25 mouse cellular contexts compared by ENCODE assay signal in the genomic region with DNA sequence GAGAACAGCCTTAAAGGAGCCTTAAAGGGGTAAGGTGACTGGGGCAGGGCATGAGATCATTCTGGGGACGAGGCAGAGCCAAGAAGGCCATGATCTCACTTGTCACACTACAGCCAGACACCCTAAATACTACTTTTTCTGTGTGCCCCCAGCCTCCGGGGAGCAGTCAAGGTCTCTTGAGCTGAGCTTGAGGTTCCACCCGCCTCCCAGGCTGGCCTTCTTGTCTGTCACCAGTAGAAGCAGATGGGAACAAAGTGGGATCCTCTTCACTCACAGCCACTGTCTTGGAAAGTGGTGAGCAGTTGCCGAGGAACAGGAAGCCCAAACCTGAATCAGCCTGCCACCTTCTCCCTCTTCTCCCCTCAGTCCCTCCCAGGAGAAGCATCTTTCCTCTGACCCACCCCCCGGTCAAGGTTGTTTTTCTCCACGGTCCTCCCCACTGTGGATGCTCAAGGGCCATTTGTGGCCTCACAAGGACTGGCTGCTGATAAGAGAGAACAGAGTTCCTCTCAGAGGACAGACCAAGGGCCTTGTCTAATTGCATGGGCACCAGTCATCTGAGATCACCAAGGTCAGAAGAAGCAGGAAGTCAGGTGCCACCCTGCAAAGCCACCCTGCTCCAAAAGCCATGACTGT. TPM values are rescaled to one million over a fixed set of nuclear protein-coding genes. Genes with fewer than 3 reads are reported as not detected.
DNase-seq lines count a peak whose midpoint lies in the region; ATAC-seq lines count a peak whose summit lies in the region.
"Had no signal": no experiment of that assay in that cellular context is flagged by ENCODE, and none has a peak within 500 bp of the region (broad histone marks: within the 10 kb centered on the region; RNA-seq: fewer than 3 reads in every experiment).

No protein-coding gene starts in this region.

- no peaks in the 10 kb centered on the region for H3K9me3 ChIP-seq in forebrain, embryonic 14.5 days (replicated peaks; ENCODE audit: control insufficient read depth, low read length)
- H3K9me3 ChIP-seq in forebrain, embryonic 10.5 days: no peaks in the 10 kb centered on the region
- H3K9me3 ChIP-seq in heart, embryonic 12.5 days (replicated peaks): no peaks in the 10 kb centered on the region
- H3K9me3 ChIP-seq: embryonic facial prominence, embryonic 10.5 days; G1E; hindbrain, embryonic 10.5 days had no signal

- no peak overlapping the region for H3K4me3 ChIP-seq in forebrain, embryonic 14.5 days (ENCODE audit: low read depth, low read length)
- H3K4me3 ChIP-seq in forebrain, embryonic 10.5 days: no peak overlapping the region
- no peak overlapping the region for H3K4me3 ChIP-seq in heart, embryonic 12.5 days
- H3K4me3 ChIP-seq in brown adipose tissue, adult 24 weeks (ENCODE audit: insufficient read depth, low read depth, low read length): no peak overlapping the region
- H3K4me3 ChIP-seq: embryonic facial prominence, embryonic 10.5 days; hindbrain, embryonic 10.5 days; megakaryocyte, embryonic 14.5 days had no signal

- H3K36me3 ChIP-seq in forebrain, embryonic 14.5 days (ENCODE audit: control insufficient read depth, insufficient read depth, low read length): no peaks in the 10 kb centered on the region
- H3K36me3 ChIP-seq in forebrain, embryonic 10.5 days (replicated peaks): no peaks in the 10 kb centered on the region
- H3K36me3 ChIP-seq in heart, embryonic 12.5 days: no peaks in the 10 kb centered on the region
- H3K36me3 ChIP-seq: embryonic facial prominence, embryonic 10.5 days; G1E; hindbrain, embryonic 10.5 days had no signal

- 0 out of 2 replicates have a peak overlapping the region, but pooled peaks have one; percentile 9 for H3K27ac ChIP-seq in forebrain, embryonic 14.5 days (ENCODE audit: low read depth, low read length)
- H3K27ac ChIP-seq in forebrain, embryonic 10.5 days: no peak overlapping the region
- peak overlapping the region; percentile 84 for H3K27ac ChIP-seq in heart, embryonic 12.5 days (ENCODE audit: poor library complexity, severe bottlenecking)
- H3K27ac ChIP-seq in brown adipose tissue, adult 24 weeks (replicated peaks; ENCODE audit: low read depth, low read length): 0 out of 2 replicates have a peak overlapping the region, but pooled peaks have one; percentile 29
- H3K27ac ChIP-seq: embryonic facial prominence, embryonic 10.5 days; hindbrain, embryonic 10.5 days had no signal

- H3K4me2 ChIP-seq in forebrain, embryonic 14.5 days (ENCODE audit: low read length): no peak overlapping the region
- no peak overlapping the region for H3K4me2 ChIP-seq in heart, embryonic 12.5 days

- no peak overlapping the region for H3K9ac ChIP-seq in forebrain, embryonic 14.5 days (ENCODE audit: low read length)
- H3K9ac ChIP-seq in heart, embryonic 12.5 days: no peak overlapping the region
- H3K9ac ChIP-seq: liver, postnatal 0 days had no signal

- H3K27me3 ChIP-seq in forebrain, embryonic 14.5 days (replicated peaks; ENCODE audit: control insufficient read depth, insufficient read depth, low read length): no peaks in the 10 kb centered on the region
- no peaks in the 10 kb centered on the region for H3K27me3 ChIP-seq in forebrain, embryonic 10.5 days (ENCODE audit: poor library complexity, severe bottlenecking)
- H3K27me3 ChIP-seq in heart, embryonic 12.5 days (replicated peaks): no peaks in the 10 kb centered on the region

- no peak for ATAC-seq in forebrain, embryonic 14.5 days
- ATAC-seq in heart, embryonic 12.5 days (ENCODE audit: insufficient number of reproducible peaks, low FRiP score): no peak
- ATAC-seq: CD4-positive, CD25-positive, alpha-beta regulatory T cell, adult 4 months; liver, postnatal 0 days; midbrain, embryonic 16.5 days had no signal

- 85% methylated on average over 6 of the region's 6 CpGs for WGBS in forebrain, embryonic 14.5 days
- WGBS in forebrain, embryonic 10.5 days: 78% methylated on average over 6 of the region's 6 CpGs
- WGBS in heart, embryonic 12.5 days: 44% methylated on average over 6 of the region's 6 CpGs

- H3K4me1 ChIP-seq in forebrain, embryonic 14.5 days (ENCODE audit: control insufficient read depth, insufficient read depth, low read length): no peaks in the 10 kb centered on the region
- H3K4me1 ChIP-seq in forebrain, embryonic 10.5 days: no peaks in the 10 kb centered on the region
- peaks cover 66% of the 10 kb centered on the region for H3K4me1 ChIP-seq in heart, embryonic 12.5 days (replicated peaks)
- peaks cover 3% of the 10 kb centered on the region; the same call in 1 of the 2 replicates for H3K4me1 ChIP-seq in brown adipose tissue, adult 24 weeks (ENCODE audit: control insufficient read depth, insufficient read depth, insufficient read length, low read length)

- peak; percentile 91 to 95 for DNase-seq in adrenal gland, adult (ENCODE audit: inconsistent age in 2 of 2, low spot score in 1 of 2)
- no peak for DNase-seq in adrenal gland, postnatal 25 days
- DNase-seq in forebrain, embryonic 14.5 days (ENCODE audit: low spot score): no peak
- no peak for DNase-seq in forebrain, embryonic 10.5 days (ENCODE audit: extremely low spot score, low spot score)
- no peak for DNase-seq in heart, adult 11 months
- no peak for DNase-seq in right cerebral cortex, adult 18-20 months
- DNase-seq: gastrocnemius, postnatal 14 days; kidney, adult 2 months; kidney, postnatal 36 days; liver; liver, postnatal 0 days; lung, postnatal 14 days; right cerebral cortex, postnatal 14 days had no signal

RNA-seq across cellular contexts. Expression of gene Kcnk3, which starts 9.4 kb away (rescaled TPM):
- 1,220 and 1,477 TPM in 2 replicates for total RNA-seq in adrenal gland, postnatal 25 days (2021)
- 2.1 and 2.5 TPM in 2 replicates for polyA plus RNA-seq in forebrain, embryonic 14.5 days (2014; fragmentation: Nextera tagmentation; extraction: Ambion mirVana)
- polyA plus RNA-seq in forebrain, embryonic 10.5 days (2016; fragmentation: Nextera tagmentation; extraction: Ambion mirVana): 0.05 and 0.14 TPM in 2 replicates
- 45.1 and 46.2 TPM in 2 replicates for polyA plus RNA-seq in heart, embryonic 12.5 days (2016; fragmentation: Nextera tagmentation; extraction: Ambion mirVana)
- polyA plus RNA-seq in brown adipose tissue, adult 24 weeks (2012; ENCODE audit: insufficient read depth, insufficient read length, missing spikeins): 118 and 132 TPM in 2 replicates
- polyA plus RNA-seq: G1E had no signal

RNA-seq across cellular contexts. Expression of gene Cib4, which starts 32.9 kb away (rescaled TPM):
- 2.2 TPM in 2 replicates for total RNA-seq in adrenal gland, postnatal 25 days (2021)
- polyA plus RNA-seq in forebrain, embryonic 14.5 days (2014; fragmentation: Nextera tagmentation; extraction: Ambion mirVana): not detected in 2 replicates
- polyA plus RNA-seq in forebrain, embryonic 10.5 days (2016; fragmentation: Nextera tagmentation; extraction: Ambion mirVana): not detected in 2 replicates
- polyA plus RNA-seq in heart, embryonic 12.5 days (2016; fragmentation: Nextera tagmentation; extraction: Ambion mirVana): not detected in 2 replicates
- not detected in 2 replicates for polyA plus RNA-seq in brown adipose tissue, adult 24 weeks (2012; ENCODE audit: insufficient read depth, insufficient read length, missing spikeins)
- total RNA-seq: G1E; gastrocnemius, postnatal 14 days; layer of hippocampus, postnatal 10 days; left cerebral cortex, postnatal 25 days had no signal
- polyA plus RNA-seq: CD4-positive, CD25-positive, alpha-beta regulatory T cell, adult 4 months; embryonic facial prominence, embryonic 10.5 days; G1E; hindbrain, embryonic 10.5 days; kidney, adult 2 months; liver, postnatal 0 days; midbrain, embryonic 16.5 days; stomach, embryonic 16.5 days; thymus, postnatal 0 days had no signal

Comparison
In these comparisons a context has a peak if more than half of its experiments do, and no peak if none do; other contexts are left out.
1. DNase-seq: peak in adrenal gland, adult (2 of 2); none in adrenal gland, postnatal 25 days (single experiment), forebrain, embryonic 14.5 days (single experiment), forebrain, embryonic 10.5 days (single experiment), heart, adult 11 months (single experiment) and right cerebral cortex, adult 18-20 months (single experiment).
2. RNA of gene Kcnk3, which starts 9.4 kb away (polyA plus RNA-seq): 118 to 132 TPM in brown adipose tissue, adult 24 weeks and 45.1 to 46.2 TPM in heart, embryonic 12.5 days; 2.1 to 2.5 TPM in forebrain, embryonic 14.5 days and 0.05 to 0.14 TPM in forebrain, embryonic 10.5 days; every median in the first group is over 10 times any median in the second.